Mouse (Mus musculus): ENCODE results near the gene Fggy. TPM values are rescaled to one million over a fixed set of nuclear protein-coding genes. Genes with fewer than 3 reads are reported as not detected.

The Fggy gene
- polyA plus RNA-seq, 1 experiment from 2014 or later = 9.3 TPM

- 0 out of 2 replicates have a peak, but pooled peaks have one; percentile 51 for ATAC-seq (ENCODE audit: low read depth)
- Histone ChIP-seq H3K27ac (ENCODE audit: low read depth, low read length) (no peak overlapping the region), H3K9me3 (ENCODE audit: control insufficient read depth, low read length) (no peaks in the 10 kb centered on the region), H3K9ac (replicated peaks; ENCODE audit: low read depth, low read length) (no peak overlapping the region; the same call in 1 of the 2 replicates), H3K4me1 (ENCODE audit: control insufficient read depth, insufficient read depth, low read length) (no peaks in the 10 kb centered on the region), H3K36me3 (ENCODE audit: control insufficient read depth, insufficient read depth, low read length) (no peaks in the 10 kb centered on the region), H3K4me3 (ENCODE audit: low read depth, low read length) (no peak overlapping the region), H3K27me3 (ENCODE audit: control insufficient read depth, insufficient read depth, low read length) (no peaks in the 10 kb centered on the region), H3K4me2 (ENCODE audit: low read depth, low read length) (no peak overlapping the region)
- 39% methylated on average over 8 of the region's 8 CpGs for whole genome bisulfite sequencing
These were observed 358.6 kb downstream of the Fggy start for GRCm38 (mm10) chr4:95915628-95916579.

DNA sequence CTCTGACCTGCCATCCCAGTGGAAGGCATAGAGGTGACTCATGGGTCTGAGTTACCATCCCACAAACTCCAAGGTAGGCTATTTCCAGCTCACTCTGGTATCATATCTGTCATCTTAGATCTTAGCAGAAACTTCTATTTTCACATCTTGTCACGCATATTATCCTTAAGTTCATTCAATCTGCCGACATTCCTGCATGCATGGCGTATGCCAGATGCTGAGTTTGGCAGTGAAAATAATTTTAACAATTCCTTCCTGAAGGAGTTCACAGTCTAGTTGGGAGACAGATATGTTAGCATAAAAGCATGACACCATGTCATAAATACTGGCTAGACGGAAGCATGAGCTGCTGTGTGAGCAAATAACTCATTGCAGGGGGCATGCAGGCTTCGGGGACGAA lies 360.4 kb downstream of the Fggy start:
- no peak overlapping the region for H3K4me2 ChIP-seq (ENCODE audit: low read depth, low read length)
- no peaks in the 10 kb centered on the region for H3K27me3 ChIP-seq (ENCODE audit: control insufficient read depth, insufficient read depth, low read length)
- 79% methylated on average over 6 of the region's 6 CpGs for WGBS
- H3K9ac ChIP-seq (replicated peaks; ENCODE audit: low read depth, low read length) = no peak overlapping the region
- no peak for ATAC-seq (ENCODE audit: low read depth)
- H3K27ac ChIP-seq (ENCODE audit: low read depth, low read length) = no peak overlapping the region
- H3K9me3 ChIP-seq (ENCODE audit: control insufficient read depth, low read length) = no peaks in the 10 kb centered on the region
- no peak overlapping the region for H3K4me3 ChIP-seq (ENCODE audit: low read depth, low read length)
- H3K36me3 ChIP-seq (ENCODE audit: control insufficient read depth, insufficient read depth, low read length) = no peaks in the 10 kb centered on the region
- H3K4me1 ChIP-seq (ENCODE audit: control insufficient read depth, insufficient read depth, low read length) = no peaks in the 10 kb centered on the region

GRCm38 (mm10) chr4:95920448-95920847 lies 363.1 kb downstream of the Fggy start:
- ATAC-seq (ENCODE audit: low read depth) = no peak
- Histone ChIP-seq H3K4me2 (ENCODE audit: low read depth, low read length) (no peak overlapping the region), H3K27me3 (ENCODE audit: control insufficient read depth, insufficient read depth, low read length) (no peaks in the 10 kb centered on the region)

GRCm38 (mm10) chr4:95924210-95925184 lies 367.2 kb downstream of the Fggy start:
- H3K4me3 ChIP-seq (ENCODE audit: low read depth, low read length) = no peak overlapping the region
- H3K9me3 ChIP-seq (ENCODE audit: control insufficient read depth, low read length) = no peaks in the 10 kb centered on the region
- H3K27me3 ChIP-seq (ENCODE audit: control insufficient read depth, insufficient read depth, low read length) = no peaks in the 10 kb centered on the region
- H3K36me3 ChIP-seq (ENCODE audit: control insufficient read depth, insufficient read depth, low read length) = no peaks in the 10 kb centered on the region
- H3K27ac ChIP-seq (ENCODE audit: low read depth, low read length) = no peak overlapping the region
- no peak overlapping the region for H3K9ac ChIP-seq (replicated peaks; ENCODE audit: low read depth, low read length)
- peak; percentile 89 for ATAC-seq (ENCODE audit: low read depth)
- no peak overlapping the region for H3K4me2 ChIP-seq (ENCODE audit: low read depth, low read length)
- 17% methylated on average over 7 of the region's 7 CpGs for WGBS
- H3K4me1 ChIP-seq (ENCODE audit: control insufficient read depth, insufficient read depth, low read length) = no peaks in the 10 kb centered on the region

More at GRCm38 (mm10) chr4:95920448-95920847, 363.1 kb downstream of the Fggy start:
- Histone ChIP-seq H3K36me3 (ENCODE audit: control insufficient read depth, insufficient read depth, low read length) (no peaks in the 10 kb centered on the region), H3K4me1 (ENCODE audit: control insufficient read depth, insufficient read depth, low read length) (no peaks in the 10 kb centered on the region), H3K9ac (replicated peaks; ENCODE audit: low read depth, low read length) (no peak overlapping the region), H3K27ac (ENCODE audit: low read depth, low read length) (no peak overlapping the region), H3K4me3 (ENCODE audit: low read depth, low read length) (no peak overlapping the region), H3K9me3 (ENCODE audit: control insufficient read depth, low read length) (no peaks in the 10 kb centered on the region)
- 91% methylated on average over 4 of the region's 4 CpGs for WGBS

DNA sequence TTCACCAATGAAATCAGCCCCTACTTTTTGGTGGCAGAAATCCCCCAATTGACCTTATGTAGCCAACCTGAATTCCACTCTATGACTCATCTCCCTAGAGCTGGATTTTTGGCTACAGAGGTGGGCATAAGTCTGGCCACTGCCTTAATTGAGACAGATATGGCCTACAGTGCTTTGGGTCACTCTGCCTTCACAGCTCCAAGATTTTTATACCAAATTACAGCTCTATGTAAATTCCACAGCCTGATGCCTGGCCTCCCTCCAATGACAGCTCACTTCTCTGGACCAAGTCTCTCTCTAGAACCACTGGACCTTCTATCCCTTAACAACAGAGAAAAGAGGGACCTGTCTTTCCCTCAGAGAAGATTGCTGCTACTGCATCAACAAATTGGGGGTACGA lies 371.5 kb downstream of the Fggy start:
- H3K36me3 ChIP-seq (ENCODE audit: control insufficient read depth, insufficient read depth, low read length) = no peaks in the 10 kb centered on the region
- H3K4me1 ChIP-seq (ENCODE audit: control insufficient read depth, insufficient read depth, low read length) = no peaks in the 10 kb centered on the region
- ATAC-seq (ENCODE audit: low read depth) = no peak
- 95% methylated on average over 1 of the region's 1 CpGs for WGBS
- no peak overlapping the region for H3K4me3 ChIP-seq (ENCODE audit: low read depth, low read length)
- no peaks in the 10 kb centered on the region for H3K27me3 ChIP-seq (ENCODE audit: control insufficient read depth, insufficient read depth, low read length)
- H3K9ac ChIP-seq (replicated peaks; ENCODE audit: low read depth, low read length) = no peak overlapping the region
- no peak overlapping the region for H3K4me2 ChIP-seq (ENCODE audit: low read depth, low read length)
- H3K9me3 ChIP-seq (ENCODE audit: control insufficient read depth, low read length) = no peaks in the 10 kb centered on the region
- no peak overlapping the region for H3K27ac ChIP-seq (ENCODE audit: low read depth, low read length)

GRCm38 (mm10) chr4:95929936-95930335 lies 372.6 kb downstream of the Fggy start:
- Histone ChIP-seq H3K4me3 (ENCODE audit: low read depth, low read length) (no peak overlapping the region), H3K36me3 (ENCODE audit: control insufficient read depth, insufficient read depth, low read length) (no peaks in the 10 kb centered on the region), H3K9ac (replicated peaks; ENCODE audit: low read depth, low read length) (no peak overlapping the region), H3K27ac (ENCODE audit: low read depth, low read length) (no peak overlapping the region), H3K27me3 (ENCODE audit: control insufficient read depth, insufficient read depth, low read length) (no peaks in the 10 kb centered on the region), H3K4me2 (ENCODE audit: low read depth, low read length) (no peak overlapping the region), H3K9me3 (ENCODE audit: control insufficient read depth, low read length) (no peaks in the 10 kb centered on the region), H3K4me1 (ENCODE audit: control insufficient read depth, insufficient read depth, low read length) (no peaks in the 10 kb centered on the region)
- no peak for ATAC-seq (ENCODE audit: low read depth)
- 74% methylated on average over 1 of the region's 1 CpGs for WGBS

- no peak overlapping the region for H3K9ac ChIP-seq (replicated peaks; ENCODE audit: low read depth, low read length)
- 63% methylated on average over 2 of the region's 2 CpGs for WGBS
These were observed 374.0 kb downstream of the Fggy start for GRCm38 (mm10) chr4:95931331-95931730.

GRCm38 (mm10) chr4:95933801-95934356 lies 376.6 kb downstream of the Fggy start:
- Histone ChIP-seq H3K4me3 (ENCODE audit: low read depth, low read length) (no peak overlapping the region), H3K4me2 (ENCODE audit: low read depth, low read length) (no peak overlapping the region), H3K9ac (replicated peaks; ENCODE audit: low read depth, low read length) (no peak overlapping the region), H3K27me3 (ENCODE audit: control insufficient read depth, insufficient read depth, low read length) (no peaks in the 10 kb centered on the region), H3K27ac (ENCODE audit: low read depth, low read length) (no peak overlapping the region), H3K9me3 (ENCODE audit: control insufficient read depth, low read length) (no peaks in the 10 kb centered on the region), H3K4me1 (ENCODE audit: control insufficient read depth, insufficient read depth, low read length) (no peaks in the 10 kb centered on the region), H3K36me3 (ENCODE audit: control insufficient read depth, insufficient read depth, low read length) (no peaks in the 10 kb centered on the region)
- WGBS = 87% methylated on average over 9 of the region's 9 CpGs
- ATAC-seq (ENCODE audit: low read depth) = no peak

More at GRCm38 (mm10) chr4:95931331-95931730, 374.0 kb downstream of the Fggy start:
- Histone ChIP-seq H3K4me3 (ENCODE audit: low read depth, low read length) (no peak overlapping the region), H3K36me3 (ENCODE audit: control insufficient read depth, insufficient read depth, low read length) (no peaks in the 10 kb centered on the region), H3K27ac (ENCODE audit: low read depth, low read length) (no peak overlapping the region), H3K4me1 (ENCODE audit: control insufficient read depth, insufficient read depth, low read length) (no peaks in the 10 kb centered on the region), H3K4me2 (ENCODE audit: low read depth, low read length) (no peak overlapping the region), H3K9me3 (ENCODE audit: control insufficient read depth, low read length) (no peaks in the 10 kb centered on the region), H3K27me3 (ENCODE audit: control insufficient read depth, insufficient read depth, low read length) (no peaks in the 10 kb centered on the region)
- ATAC-seq (ENCODE audit: low read depth) = no peak

Data from neural tube, embryonic 14.5 days (tissue).